In the genomic region with DNA sequence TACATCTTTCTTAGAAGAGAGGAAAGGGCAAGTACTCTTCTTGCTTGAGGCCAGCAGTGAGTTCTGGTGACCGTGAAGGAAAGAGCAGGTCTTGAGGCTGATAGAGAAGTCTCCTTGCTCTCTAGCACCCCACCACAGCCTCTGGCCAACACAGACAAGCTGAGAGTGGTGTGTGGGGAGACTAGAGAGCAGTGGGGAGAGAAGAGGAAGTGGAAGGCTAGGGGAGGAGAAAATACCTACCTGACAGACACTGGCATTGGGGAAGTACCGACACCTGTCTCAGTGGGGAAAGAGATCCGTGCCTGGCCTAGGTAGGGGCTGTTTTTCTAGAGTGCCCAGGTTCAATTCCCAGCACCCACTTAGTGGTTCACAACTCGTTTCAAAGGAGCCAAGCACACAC, we compare ENCODE assay signal across 22 mouse cellular contexts. TPM values are rescaled to one million over a fixed set of nuclear protein-coding genes. Genes with fewer than 3 reads are reported as not detected.
DNase-seq lines count a peak whose midpoint lies in the region; ATAC-seq and TF ChIP-seq lines count a peak whose summit lies in the region.
"Had no signal": no experiment of that assay in that cellular context is flagged by ENCODE, and none has a peak within 500 bp of the region (broad histone marks: within the 10 kb centered on the region; RNA-seq: fewer than 3 reads in every experiment).

No protein-coding gene starts in this region.

- no peak overlapping the region for H3K9ac ChIP-seq in MEL (ENCODE audit: control insufficient read depth, low read depth, low read length, poor library complexity, severe bottlenecking)
- H3K9ac ChIP-seq in midbrain, postnatal 0 days (replicated peaks; ENCODE audit: low read length, poor library complexity, severe bottlenecking) = no peak overlapping the region
- H3K9ac ChIP-seq: heart, embryonic 15.5 days; neural tube, embryonic 12.5 days had no signal

- no peaks in the 10 kb centered on the region for H3K27me3 ChIP-seq in MEL (ENCODE audit: control insufficient read depth in 1 of 2, insufficient read depth in 2 of 2, low read length in 2 of 2)
- H3K27me3 ChIP-seq in midbrain, postnatal 0 days (ENCODE audit: insufficient read depth, low read length) = peaks cover 3% of the 10 kb centered on the region; the same call in 1 of the 2 replicates
- H3K27me3 ChIP-seq in heart, embryonic 10.5 days (ENCODE audit: insufficient read depth, poor library complexity, severe bottlenecking) = no peaks in the 10 kb centered on the region
- H3K27me3 ChIP-seq: heart, embryonic 15.5 days; neural tube, embryonic 12.5 days had no signal

- no peak overlapping the region for H3K27ac ChIP-seq in MEL (ENCODE audit: control insufficient read depth, low read depth, low read length)
- H3K27ac ChIP-seq in midbrain, postnatal 0 days (ENCODE audit: low read depth, low read length) = no peak overlapping the region
- no peak overlapping the region for H3K27ac ChIP-seq in heart, embryonic 10.5 days
- H3K27ac ChIP-seq: forebrain, embryonic 10.5 days; heart, embryonic 15.5 days; hindbrain, postnatal 0 days; kidney, postnatal 0 days; neural tube, embryonic 12.5 days had no signal

- no peak for TF ChIP-seq POLR2A in MEL (IDR thresholded peaks at IDR 0.05; ENCODE audit: control insufficient read depth in 1 of 2, insufficient read depth in 1 of 2, low read depth in 1 of 2, low read length in 2 of 2, poor library complexity in 1 of 2)

- H3K36me3 ChIP-seq in MEL (ENCODE audit: control insufficient read depth in 1 of 2, insufficient read depth in 2 of 2, low read length in 2 of 2) = no peaks in the 10 kb centered on the region
- no peaks in the 10 kb centered on the region for H3K36me3 ChIP-seq in midbrain, postnatal 0 days (ENCODE audit: insufficient read depth, low read length)
- no peaks in the 10 kb centered on the region for H3K36me3 ChIP-seq in heart, embryonic 10.5 days
- H3K36me3 ChIP-seq: forebrain, embryonic 10.5 days; heart, embryonic 15.5 days; midbrain, embryonic 10.5 days; neural tube, embryonic 12.5 days had no signal

- no peaks in the 10 kb centered on the region for H3K9me3 ChIP-seq in MEL (replicated peaks; ENCODE audit: insufficient read depth, low read length)
- no peaks in the 10 kb centered on the region for H3K9me3 ChIP-seq in midbrain, postnatal 0 days (ENCODE audit: low read length)
- no peaks in the 10 kb centered on the region for H3K9me3 ChIP-seq in heart, embryonic 10.5 days
- H3K9me3 ChIP-seq: forebrain, embryonic 10.5 days; heart, embryonic 15.5 days; midbrain, embryonic 10.5 days; neural tube, embryonic 12.5 days had no signal

- no peak for ATAC-seq in midbrain, postnatal 0 days (ENCODE audit: low FRiP score)
- ATAC-seq: hindbrain, postnatal 0 days had no signal

- no peaks in the 10 kb centered on the region for H3K4me1 ChIP-seq in MEL (ENCODE audit: control insufficient read depth in 1 of 2, insufficient read depth in 2 of 2, low read length in 2 of 2)
- no peaks in the 10 kb centered on the region for H3K4me1 ChIP-seq in midbrain, postnatal 0 days (ENCODE audit: insufficient read depth, low read length)
- peaks cover 10% of the 10 kb centered on the region for H3K4me1 ChIP-seq in heart, embryonic 10.5 days
- H3K4me1 ChIP-seq: neural tube, embryonic 12.5 days had no signal

- no peak overlapping the region for H3K4me2 ChIP-seq in midbrain, postnatal 0 days (ENCODE audit: low read depth, low read length, poor library complexity, severe bottlenecking)
- H3K4me2 ChIP-seq: heart, embryonic 15.5 days; neural tube, embryonic 12.5 days had no signal

- TF ChIP-seq RAD21 in MEL (IDR thresholded peaks at IDR 0.05; ENCODE audit: low read depth, low read length) = no peak

- no peak overlapping the region for H3K4me3 ChIP-seq in MEL (ENCODE audit: control insufficient read depth in 1 of 2, insufficient read depth in 1 of 2, low read depth in 2 of 2, low read length in 2 of 2)
- no peak overlapping the region for H3K4me3 ChIP-seq in midbrain, postnatal 0 days (ENCODE audit: low read depth, low read length)
- H3K4me3 ChIP-seq in heart, embryonic 10.5 days = no peak overlapping the region
- H3K4me3 ChIP-seq: forebrain, embryonic 10.5 days; heart, embryonic 15.5 days; midbrain, embryonic 10.5 days; neural tube, embryonic 12.5 days had no signal

- no peaks in the 10 kb centered on the region for H3K79me2 ChIP-seq in MEL (ENCODE audit: control insufficient read depth, insufficient read depth, low read length, poor library complexity)

- peak; percentile 94 for DNase-seq in A20 (ENCODE audit: low read depth, low spot score)
- DNase-seq in MEL (ENCODE audit: low read depth, low spot score) = peak; percentile 46
- DNase-seq in induced T-regulatory cell, adult 2 months (ENCODE audit: low read depth) = peak; percentile 13
- DNase-seq in spleen, adult 18-20 months = peak; percentile 55 to 65
- no peak for DNase-seq in midbrain, postnatal 0 days (ENCODE audit: low spot score)
- no peak for DNase-seq in right cerebral cortex, postnatal 10 days (ENCODE audit: low spot score in 2 of 2)
- no peak for DNase-seq in heart, embryonic 10.5 days (ENCODE audit: low spot score)
- DNase-seq: adrenal gland, postnatal 25 days; cerebellum, adult 18-20 months; cerebellum, postnatal 25 days; gastrocnemius, postnatal 10 days; heart, postnatal 4 days; kidney, adult 18-20 months; liver; right cerebral cortex, postnatal 14 days; thymus, postnatal 36 days had no signal

- TF ChIP-seq CTCF in MEL (IDR thresholded peaks at IDR 0.05 in 2 of 3, conservative IDR thresholded peaks at IDR 0.05 in 1 of 3; ENCODE audit: control insufficient read depth in 1 of 3, insufficient read depth in 1 of 3, low read depth in 2 of 3, low read length in 3 of 3, poor library complexity in 1 of 3, severe bottlenecking in 1 of 3) = no peak
- TF ChIP-seq CTCF in midbrain, postnatal 0 days (IDR thresholded peaks at IDR 0.05) = no peak

- TF ChIP-seq EP300 in MEL (IDR thresholded peaks at IDR 0.05; ENCODE audit: low read depth in 1 of 2, low read length in 2 of 2) = no peak

- 79% methylated on average over 4 of the region's 4 CpGs for WGBS in midbrain, postnatal 0 days
- 79% methylated on average over 4 of the region's 4 CpGs for WGBS in heart, embryonic 10.5 days

TF ChIP-seq in MEL, 35 proteins besides CTCF, POLR2A, EP300 and RAD21:
- TF ChIP-seq HCFC1 (IDR thresholded peaks at IDR 0.05; ENCODE audit: low read depth, low read length) (no peak), TBP (IDR thresholded peaks at IDR 0.05; ENCODE audit: low read depth, low read length) (no peak), USF2 (IDR thresholded peaks at IDR 0.05; ENCODE audit: borderline replicate concordance in 1 of 2, insufficient read depth in 1 of 2, low read depth in 1 of 2, low read length in 2 of 2) (no peak), MEF2A (IDR thresholded peaks at IDR 0.05; ENCODE audit: extremely low read depth, insufficient replicate concordance, low read depth, low read length, poor library complexity, severe bottlenecking) (no peak), GABPA (IDR thresholded peaks at IDR 0.05; ENCODE audit: low read depth, low read length) (no peak), RCOR1 (IDR thresholded peaks at IDR 0.05; ENCODE audit: low read depth, low read length) (no peak), MYB (IDR thresholded peaks at IDR 0.05; ENCODE audit: low read depth, low read length) (no peak), JUND (IDR thresholded peaks at IDR 0.05; ENCODE audit: low read depth, low read length) (no peak), NELFE (IDR thresholded peaks at IDR 0.05; ENCODE audit: low read depth, low read length) (no peak)

RNA-seq across cellular contexts. Expression of gene Nek2, which starts 7.0 kb away (rescaled TPM):
- 34.9 and 35.8 TPM in 2 replicates for total RNA-seq in MEL (2012; rRNA removed)
- 10 to 100 TPM in 1 of 2 experiments, not detected in 1; 56.5 TPM for polyA plus RNA-seq in MEL (2012; ENCODE audit: insufficient read depth in 1 of 2, insufficient read length in 2 of 2, low read depth in 1 of 2, low replicate concordance in 2 of 2, missing spikeins in 1 of 2)
- 2.2 and 2.6 TPM in 2 replicates for total RNA-seq in midbrain, postnatal 0 days (2014; rRNA removed)
- polyA plus RNA-seq in midbrain, postnatal 0 days (2015; fragmentation: Nextera tagmentation; extraction: Ambion mirVana) = 2.5 TPM in 2 replicates
- 41.4 and 43.0 TPM in 2 replicates for polyA plus RNA-seq in heart, embryonic 10.5 days (2016; fragmentation: Nextera tagmentation; extraction: Ambion mirVana)

Comparison
In these comparisons a context has a peak if more than half of its experiments do, and no peak if none do; other contexts are left out.
1. DNase-seq: peak in A20 (single experiment), MEL (single experiment), induced T-regulatory cell, adult 2 months (single experiment) and spleen, adult 18-20 months (2 of 2); none in midbrain, postnatal 0 days (single experiment), right cerebral cortex, postnatal 10 days (0 of 2) and heart, embryonic 10.5 days (single experiment).